Mouse (Mus musculus): ENCODE measurements at regions not wholly inside any gene's neighbourhood (a gene's known extent, or its start where the extent isn't known, plus 50 kb on each side); places are given as distances from the start of the nearest gene placed in this dataset.

DNA sequence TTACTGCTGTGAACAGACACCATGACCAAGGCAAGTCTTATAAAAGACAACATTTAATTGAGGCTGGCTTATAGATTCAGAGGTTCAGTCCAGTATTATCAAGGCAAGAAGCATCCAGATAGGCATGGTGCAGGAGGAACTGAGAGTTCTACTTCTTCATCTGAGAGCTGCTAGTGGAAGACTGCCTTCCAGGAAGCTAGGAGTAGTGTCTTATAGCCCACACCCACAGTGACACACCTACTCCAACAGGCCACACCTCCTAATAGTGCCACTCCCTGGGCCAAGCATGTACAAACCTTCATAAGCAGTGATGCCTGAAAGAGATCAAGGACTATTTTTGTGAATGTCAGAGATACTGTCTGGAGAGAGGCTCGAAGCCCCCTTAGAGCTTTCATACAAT is 257.5 kb upstream of the P2ry1 start:
- no peak for TF ChIP-seq POLR2A (IDR thresholded peaks at IDR 0.05; ENCODE audit: control insufficient read depth, low read depth, low read length)
- TF ChIP-seq CTCF (IDR thresholded peaks at IDR 0.05; ENCODE audit: control insufficient read depth, insufficient read depth, insufficient replicate concordance, low read depth, low read length) = no peak

Measured in testis, adult 2 months (tissue).